Mouse (Mus musculus) heart, postnatal 0 days (tissue): ENCODE results near the gene Rtf1. TPM values are rescaled to one million over a fixed set of nuclear protein-coding genes. Genes with fewer than 3 reads are reported as not detected.
"Not testable (repeated sequence)": the region's sequence is repeated elsewhere in the genome, so short reads cannot be mapped to it uniquely, and the experiment has no call there.

Experiments
- ATAC-seq: fragments of 200-750 bp; cut with Nextera tagmentation; 2 replicates; pipeline ENCODE4 v1.8.0; 2017; ENCODE audit warnings: low read depth, moderate number of reproducible peaks, moderate library complexity; ENCODE audit not compliant: insufficient read depth
- DNase-seq: peaks from one replicate; pipeline ENCODE4 v3.0.0-alpha.2; 2016; ENCODE audit warnings: low spot score
- H3K27ac ChIP-seq: fragments of 300-500 bp; sonication (generic); 2 replicates; pipeline ENCODE4 v1.5.1; 2014; ENCODE audit warnings: low read depth, mild to moderate bottlenecking
- H3K27me3 ChIP-seq: fragments of 300-500 bp; sonication (generic); 2 replicates; pipeline ENCODE4 v1.6.1; 2014; ENCODE audit warnings: low read length, mixed read lengths; ENCODE audit not compliant: control insufficient read depth, insufficient read depth
- H3K36me3 ChIP-seq: fragments of 300-500 bp; sonication (generic); replicated peaks from 2 replicates; pipeline ENCODE4 v1.6.1; 2014; ENCODE audit warnings: low read length, mixed read lengths; ENCODE audit not compliant: control insufficient read depth, insufficient read depth
- H3K4me1 ChIP-seq: fragments of 300-500 bp; sonication (generic); 2 replicates; pipeline ENCODE4 v1.6.1; 2014; ENCODE audit warnings: antibody characterized with exemption; ENCODE audit not compliant: control insufficient read depth, insufficient read depth
- H3K4me2 ChIP-seq: fragments of 300-500 bp; sonication (generic); 2 replicates; pipeline ENCODE4 v1.6.1; 2014; ENCODE audit warnings: low read depth, mild to moderate bottlenecking, low read length, moderate library complexity
- H3K4me3 ChIP-seq: fragments of 300-500 bp; sonication (generic); 2 replicates; pipeline ENCODE4 v1.5.1; 2014; ENCODE audit warnings: low read depth, low read length
- H3K9ac ChIP-seq: fragments of 300-500 bp; sonication (generic); replicated peaks from 2 replicates; pipeline ENCODE4 v1.6.1; 2014; ENCODE audit warnings: low read depth, low read length, mixed read lengths
- H3K9me3 ChIP-seq: fragments of 300-500 bp; sonication (generic); replicated peaks from 2 replicates; pipeline ENCODE4 v1.6.1; 2016; ENCODE audit warnings: low read length; ENCODE audit not compliant: control insufficient read depth
- CTCF ChIP-seq: IDR thresholded peaks from 2 replicates; pipeline ENCODE4 v1.5.1; 2016; ENCODE audit warnings: antibody characterized with exemption, control low read depth, low read depth
- EP300 ChIP-seq: IDR thresholded peaks from 2 replicates; pipeline ENCODE4 v1.6.1; 2016; ENCODE audit warnings: antibody characterized with exemption, low read depth
- WGBS: fragments of 180-500 bp; shearing (Covaris S2); extraction: QIAGEN DNeasy Blood & Tissue Kit; methylation state at CpG from one replicate; pipeline ENCODE4 v1.1.7; 2014; 5-methylcytosine and 5-hydroxymethylcytosine counted together
- polyA plus RNA-seq: library from polyadenylated mRNA; unstranded; fragments of >200 nt; fragmentation: Nextera tagmentation; extraction: Ambion mirVana; gene quantifications from 2 replicates; pipeline ENCODE4 v1.2.1, GENCODE M21; 2015
- total RNA-seq: library from RNA; depleted of rRNA; stranded (reverse); fragments of >200 nt; gene quantifications from 2 replicates; pipeline ENCODE4 v1.2.3, GENCODE M21; 2014; ENCODE audit warnings: low replicate concordance

The Rtf1 gene
- total and polyA plus RNA-seq, 2 experiments from 2014 or later: 7.9 to 24.3 TPM

DNA sequence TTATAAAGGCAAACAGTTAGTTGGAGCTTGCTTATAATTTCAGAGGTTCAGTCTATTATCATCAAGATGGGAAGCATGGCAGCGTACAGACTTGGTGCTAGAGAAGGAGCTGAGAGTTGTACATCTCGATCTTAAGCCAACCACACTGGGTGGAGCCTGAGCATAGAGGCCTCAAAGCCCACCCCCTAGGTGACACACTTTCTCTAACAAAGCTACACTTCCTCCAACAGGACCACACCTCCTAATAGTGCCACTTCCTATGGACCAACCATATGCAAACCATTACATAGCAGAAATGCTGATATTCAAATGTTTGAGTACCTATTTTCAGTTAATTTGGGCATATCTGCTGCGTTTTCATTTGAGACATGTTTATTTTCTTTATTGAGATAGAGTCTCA is 35.1 kb downstream of the Rtf1 start:
- no peak overlapping the region for H3K4me2 ChIP-seq
- H3K36me3 ChIP-seq: peaks cover 43% of the 10 kb centered on the region
- no peaks in the 10 kb centered on the region for H3K27me3 ChIP-seq
- no peak overlapping the region for H3K4me3 ChIP-seq
- no peaks in the 10 kb centered on the region for H3K4me1 ChIP-seq
- no peaks in the 10 kb centered on the region for H3K9me3 ChIP-seq
- TF ChIP-seq EP300: no peak
- no peak for TF ChIP-seq CTCF
- WGBS: 89% methylated on average over 3 of the region's 3 CpGs
- no peak for ATAC-seq
- H3K9ac ChIP-seq: no peak overlapping the region
- H3K27ac ChIP-seq: no peak overlapping the region
- DNase-seq: no peak

DNA sequence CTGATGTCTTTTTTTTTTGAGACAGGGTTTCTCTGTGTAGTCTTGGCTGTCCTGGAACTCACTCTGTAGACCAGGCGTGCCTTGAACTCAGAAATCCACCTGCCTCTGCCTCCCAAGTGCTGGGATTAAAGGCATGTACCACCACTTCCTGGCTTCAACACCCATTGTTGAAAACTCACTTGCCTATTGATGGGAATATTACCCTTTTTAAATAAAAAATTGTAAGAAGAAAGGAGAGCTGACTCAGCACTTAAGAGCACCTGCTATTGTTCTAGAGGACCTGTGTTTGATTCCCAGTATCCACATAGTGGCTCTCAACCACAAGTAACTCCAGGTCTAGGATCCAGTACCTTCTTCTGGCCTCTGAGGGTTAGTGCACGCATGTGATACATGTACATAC is 41.0 kb downstream of the Rtf1 start:
- peaks cover 48% of the 10 kb centered on the region for H3K36me3 ChIP-seq
- not testable (repeated sequence) for H3K4me1 ChIP-seq, H3K27me3 ChIP-seq, H3K9ac ChIP-seq, H3K4me2 ChIP-seq, DNase-seq, H3K27ac ChIP-seq, H3K9me3 ChIP-seq, ATAC-seq, H3K4me3 ChIP-seq
- 91% methylated on average over 2 of the region's 2 CpGs for WGBS

DNA sequence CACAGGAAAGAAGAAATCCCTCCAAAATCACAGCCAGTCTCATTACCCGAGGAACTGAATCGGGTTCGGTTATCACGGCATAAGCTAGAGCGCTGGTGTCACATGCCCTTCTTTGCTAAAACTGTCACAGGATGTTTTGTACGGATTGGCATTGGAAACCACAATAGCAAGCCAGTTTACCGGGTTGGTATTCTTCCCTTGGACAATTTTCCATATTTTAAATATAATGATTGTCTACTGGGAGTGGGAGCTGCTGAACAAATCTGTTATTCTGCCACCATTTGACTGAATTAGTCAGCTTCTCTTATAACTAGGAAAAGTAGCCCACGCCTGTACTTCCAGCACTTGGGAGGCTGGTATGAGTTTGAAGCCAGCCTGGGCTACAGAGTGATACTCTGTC is 46.2 kb downstream of the Rtf1 start:
- no peak overlapping the region for H3K9ac ChIP-seq
- no peak for DNase-seq
- no peak for ATAC-seq
- H3K4me3 ChIP-seq: no peak overlapping the region
- no peaks in the 10 kb centered on the region for H3K4me1 ChIP-seq
- H3K9me3 ChIP-seq: no peaks in the 10 kb centered on the region
- no peak overlapping the region for H3K4me2 ChIP-seq
- no peaks in the 10 kb centered on the region for H3K27me3 ChIP-seq
- peaks cover 84% of the 10 kb centered on the region for H3K36me3 ChIP-seq
- H3K27ac ChIP-seq: no peak overlapping the region
- TF ChIP-seq CTCF (no peak), EP300 (no peak)
- 92% methylated on average over 8 of the region's 8 CpGs for WGBS

DNA sequence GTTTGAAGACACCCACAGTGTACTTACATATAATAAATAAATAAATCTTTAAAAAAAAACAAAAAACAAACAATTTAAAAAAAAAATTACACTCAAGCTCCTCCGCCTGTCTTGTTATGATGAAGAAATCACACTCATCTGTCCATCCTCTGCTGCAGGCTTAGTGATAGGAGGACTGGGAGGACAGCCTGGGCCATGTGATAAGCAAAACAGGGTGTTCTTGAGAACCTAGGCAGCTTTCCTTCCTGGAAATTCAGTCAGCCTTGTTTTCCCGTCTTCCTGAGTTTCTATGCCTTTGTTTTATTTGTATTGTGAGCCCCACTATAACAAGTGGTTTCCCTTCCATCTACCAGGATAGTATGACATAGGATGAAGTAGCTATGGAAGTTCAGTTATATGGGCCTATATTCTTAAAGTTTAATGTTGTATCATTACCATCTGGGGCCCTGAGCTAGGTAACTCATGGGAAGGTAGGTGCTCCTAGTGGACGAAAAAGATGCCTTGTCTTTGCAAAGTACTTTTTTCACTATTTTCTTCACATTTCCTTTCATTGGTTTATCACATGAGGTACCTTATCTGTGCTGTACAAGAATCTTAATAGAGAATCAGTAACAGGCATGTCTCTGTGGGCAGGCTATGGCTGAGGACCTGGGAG is 53.0 kb downstream of the Rtf1 start:
- DNase-seq (no peak), ATAC-seq (no peak)
- H3K27me3 ChIP-seq: no peaks in the 10 kb centered on the region
- H3K36me3 ChIP-seq: peaks cover 94% of the 10 kb centered on the region
- H3K4me2 ChIP-seq: no peak overlapping the region
- no peaks in the 10 kb centered on the region for H3K9me3 ChIP-seq
- 86% methylated on average over 3 of the region's 3 CpGs for WGBS
- H3K27ac ChIP-seq: no peak overlapping the region
- no peak overlapping the region for H3K9ac ChIP-seq
- H3K4me3 ChIP-seq: no peak overlapping the region
- H3K4me1 ChIP-seq: no peaks in the 10 kb centered on the region
- no peak for TF ChIP-seq CTCF
- TF ChIP-seq EP300: no peak

DNA sequence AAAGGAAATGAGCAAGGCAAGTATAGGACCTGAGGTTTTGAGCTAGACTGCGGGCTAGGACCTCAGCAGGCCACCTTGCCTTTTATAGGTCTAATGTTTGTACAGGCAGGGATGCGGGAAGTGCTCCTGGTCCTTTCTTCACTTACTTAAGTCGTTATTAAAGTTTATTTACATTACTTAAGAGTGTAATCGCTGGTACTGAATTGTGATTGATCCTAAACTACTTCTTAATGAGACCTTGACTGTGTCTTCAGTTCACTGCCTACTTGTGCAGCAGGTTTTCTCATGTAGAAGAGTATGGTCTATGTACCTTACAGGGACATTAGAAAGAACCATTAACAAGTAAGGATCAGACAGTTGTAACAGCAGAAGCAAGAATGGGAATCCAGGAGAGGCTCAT is 55.9 kb downstream of the Rtf1 start:
- Histone ChIP-seq H3K4me2 (no peak overlapping the region), H3K36me3 (peaks cover 95% of the 10 kb centered on the region), H3K27me3 (no peaks in the 10 kb centered on the region), H3K9ac (no peak overlapping the region), H3K9me3 (no peaks in the 10 kb centered on the region), H3K4me3 (no peak overlapping the region), H3K4me1 (no peaks in the 10 kb centered on the region), H3K27ac (no peak overlapping the region)
- WGBS: 85% methylated on average over 4 of the region's 4 CpGs
- no peak for ATAC-seq
- DNase-seq: no peak
- TF ChIP-seq CTCF (no peak), EP300 (no peak)

DNA sequence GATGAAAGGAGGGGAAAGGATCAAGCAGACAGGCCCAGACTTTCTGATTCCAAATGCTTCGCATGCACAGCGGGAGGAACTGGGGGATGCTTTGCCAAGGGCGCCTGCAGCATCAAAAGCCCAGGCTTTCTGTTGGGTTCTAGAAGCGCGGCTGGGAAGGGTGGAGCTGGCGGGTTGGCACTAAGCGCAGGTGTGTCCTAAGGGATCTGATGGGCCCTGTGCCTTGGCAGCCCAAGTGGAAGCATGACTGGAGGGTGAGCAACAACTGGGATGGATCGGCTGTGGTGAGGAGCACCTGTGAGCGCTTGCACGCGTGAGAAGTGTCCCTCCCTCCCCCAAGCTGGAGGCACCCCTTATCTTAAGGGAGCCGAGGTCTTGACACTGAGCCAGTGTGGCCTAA is 62.3 kb downstream of the Rtf1 start:
- Histone ChIP-seq H3K27ac (no peak overlapping the region), H3K36me3 (peaks cover 35% of the 10 kb centered on the region), H3K4me3 (no peak overlapping the region), H3K27me3 (no peaks in the 10 kb centered on the region), H3K4me2 (no peak overlapping the region), H3K9me3 (no peaks in the 10 kb centered on the region), H3K4me1 (peaks cover 11% of the 10 kb centered on the region; the same call in 1 of the 2 replicates), H3K9ac (no peak overlapping the region)
- TF ChIP-seq EP300 (no peak), CTCF (no peak)
- DNase-seq (no peak), ATAC-seq (no peak)
- WGBS: 13% methylated on average over 12 of the region's 12 CpGs
